Comparison of ENCODE assay signal across 9 mouse cellular contexts in genomic region chr1:134196386-134196785, GRCm38 (mm10). TPM values are rescaled to one million over a fixed set of nuclear protein-coding genes. Genes with fewer than 3 reads are reported as not detected.
DNase-seq lines count a peak whose midpoint lies in the region; ATAC-seq lines count a peak whose summit lies in the region.
"Had no signal": no experiment of that assay in that cellular context is flagged by ENCODE, and none has a peak within 500 bp of the region (broad histone marks: within the 10 kb centered on the region; RNA-seq: fewer than 3 reads in every experiment).

No protein-coding gene starts in this region.

- whole genome bisulfite sequencing in midbrain, embryonic 14.5 days, result 72% methylated on average over 4 of the region's 4 CpGs
- WGBS in midbrain, embryonic 16.5 days, result 72% methylated on average over 4 of the region's 4 CpGs
- 42% methylated on average over 4 of the region's 4 CpGs for WGBS in liver, embryonic 13.5 days (ENCODE audit: insufficient replicate concordance)

- no peaks in the 10 kb centered on the region for H3K36me3 ChIP-seq in midbrain, embryonic 14.5 days (ENCODE audit: control insufficient read depth, insufficient read depth, low read length)
- no peaks in the 10 kb centered on the region for H3K36me3 ChIP-seq in midbrain, embryonic 16.5 days (ENCODE audit: control insufficient read depth, insufficient read depth, low read length)
- H3K36me3 ChIP-seq in liver, embryonic 13.5 days, result no peaks in the 10 kb centered on the region
- H3K36me3 ChIP-seq: embryonic facial prominence, embryonic 12.5 days had no signal

- peak; percentile 28 for DNase-seq in midbrain, embryonic 14.5 days
- DNase-seq in cerebellum, adult 8-10 months, result peak; percentile 72
- DNase-seq in heart, adult 18-20 months, result peak; percentile 83 to 86
- DNase-seq in kidney, postnatal 10 days, result peak; percentile 75
- DNase-seq in liver, embryonic 13.5 days, result peak; percentile 55
- DNase-seq in ovary, postnatal 36 days (ENCODE audit: low spot score), result peak; percentile 74
- peak; percentile 55 for DNase-seq in thymus, postnatal 14 days

- no peaks in the 10 kb centered on the region for H3K9me3 ChIP-seq in midbrain, embryonic 14.5 days (ENCODE audit: control insufficient read depth, low read length)
- H3K9me3 ChIP-seq in midbrain, embryonic 16.5 days (replicated peaks; ENCODE audit: control insufficient read depth, low read length, poor library complexity, severe bottlenecking), result no peaks in the 10 kb centered on the region
- H3K9me3 ChIP-seq in liver, embryonic 13.5 days (replicated peaks), result no peaks in the 10 kb centered on the region
- H3K9me3 ChIP-seq: embryonic facial prominence, embryonic 12.5 days had no signal

- no peaks in the 10 kb centered on the region for H3K4me1 ChIP-seq in midbrain, embryonic 14.5 days (ENCODE audit: control insufficient read depth, insufficient read depth, low read length)
- peaks cover 7% of the 10 kb centered on the region; the same call in 1 of the 2 replicates for H3K4me1 ChIP-seq in midbrain, embryonic 16.5 days (ENCODE audit: control insufficient read depth, insufficient read depth, low read length)
- peaks cover 16% of the 10 kb centered on the region for H3K4me1 ChIP-seq in liver, embryonic 13.5 days (replicated peaks)

- no peak overlapping the region for H3K9ac ChIP-seq in midbrain, embryonic 14.5 days (replicated peaks; ENCODE audit: low read length)
- no peak overlapping the region for H3K9ac ChIP-seq in midbrain, embryonic 16.5 days (ENCODE audit: low read depth, low read length)
- H3K9ac ChIP-seq in liver, embryonic 13.5 days, result no peak overlapping the region
- H3K9ac ChIP-seq: embryonic facial prominence, embryonic 12.5 days had no signal

- no peak for ATAC-seq in midbrain, embryonic 14.5 days (ENCODE audit: low FRiP score, low TSS enrichment)
- no peak for ATAC-seq in midbrain, embryonic 16.5 days
- 0 out of 2 replicates have a peak, but pooled peaks have one; percentile 25 for ATAC-seq in liver, embryonic 13.5 days (ENCODE audit: low read depth)

- H3K4me3 ChIP-seq in midbrain, embryonic 14.5 days (replicated peaks; ENCODE audit: low read depth, low read length), result no peak overlapping the region
- no peak overlapping the region for H3K4me3 ChIP-seq in midbrain, embryonic 16.5 days (ENCODE audit: low read depth, low read length)
- no peak overlapping the region for H3K4me3 ChIP-seq in liver, embryonic 13.5 days (replicated peaks)
- H3K4me3 ChIP-seq: embryonic facial prominence, embryonic 12.5 days had no signal

- no peak overlapping the region for H3K27ac ChIP-seq in midbrain, embryonic 14.5 days (replicated peaks; ENCODE audit: low read depth, low read length)
- no peak overlapping the region for H3K27ac ChIP-seq in midbrain, embryonic 16.5 days (ENCODE audit: low read length)
- no peak overlapping the region for H3K27ac ChIP-seq in liver, embryonic 13.5 days

- H3K27me3 ChIP-seq in midbrain, embryonic 14.5 days (ENCODE audit: control insufficient read depth, insufficient read depth, low read length), result no peaks in the 10 kb centered on the region
- H3K27me3 ChIP-seq in midbrain, embryonic 16.5 days (ENCODE audit: control insufficient read depth, insufficient read depth, low read depth, low read length), result no peaks in the 10 kb centered on the region
- H3K27me3 ChIP-seq in liver, embryonic 13.5 days, result peaks cover 10% of the 10 kb centered on the region; the same call in 1 of the 2 replicates
- H3K27me3 ChIP-seq: embryonic facial prominence, embryonic 12.5 days had no signal

- H3K4me2 ChIP-seq in midbrain, embryonic 14.5 days (ENCODE audit: low read length), result no peak overlapping the region
- H3K4me2 ChIP-seq in midbrain, embryonic 16.5 days (ENCODE audit: low read length), result no peak overlapping the region
- no peak overlapping the region for H3K4me2 ChIP-seq in liver, embryonic 13.5 days
- H3K4me2 ChIP-seq: embryonic facial prominence, embryonic 12.5 days had no signal

RNA-seq across cellular contexts. Expression of gene Mybph, which starts 3.1 kb away (rescaled TPM):
- 0.12 TPM in 1 of 2 replicates, not detected in the other for polyA plus RNA-seq in midbrain, embryonic 14.5 days (2014; fragmentation: Nextera tagmentation; extraction: Ambion mirVana)
- 0.18 TPM in 1 of 2 replicates, not detected in the other for polyA plus RNA-seq in midbrain, embryonic 16.5 days (2015; fragmentation: Nextera tagmentation; extraction: Ambion mirVana)
- not detected for total RNA-seq in heart, adult 18-20 months (2021)
- polyA plus RNA-seq in liver, embryonic 13.5 days (2015; fragmentation: Nextera tagmentation; extraction: Ambion mirVana), result 1.6 and 1.9 TPM in 2 replicates

RNA-seq across cellular contexts. Expression of gene Chil1, which starts 14.4 kb away (rescaled TPM):
- polyA plus RNA-seq in midbrain, embryonic 14.5 days (2014; fragmentation: Nextera tagmentation; extraction: Ambion mirVana), result 3.6 and 3.7 TPM in 2 replicates
- polyA plus RNA-seq in midbrain, embryonic 16.5 days (2015; fragmentation: Nextera tagmentation; extraction: Ambion mirVana), result 2.0 and 3.9 TPM in 2 replicates
- 1 to 10 TPM in 1 of 2 experiments, under 1 TPM in 1; 0.42 to 1.0 TPM for total RNA-seq in heart, adult 18-20 months (2021)
- polyA plus RNA-seq in liver, embryonic 13.5 days (2015; fragmentation: Nextera tagmentation; extraction: Ambion mirVana), result 1.8 and 2.4 TPM in 2 replicates

RNA-seq across cellular contexts. Expression of gene Adora1, which starts 38.8 kb away (rescaled TPM):
- 7.3 and 10.6 TPM in 2 replicates for polyA plus RNA-seq in midbrain, embryonic 14.5 days (2014; fragmentation: Nextera tagmentation; extraction: Ambion mirVana)
- 18.0 and 26.6 TPM in 2 replicates for polyA plus RNA-seq in midbrain, embryonic 16.5 days (2015; fragmentation: Nextera tagmentation; extraction: Ambion mirVana)
- total RNA-seq in heart, adult 18-20 months (2021), result 10 to 100 TPM in 1 of 2 experiments, 1 to 10 TPM in 1; 7.1 to 12.8 TPM
- polyA plus RNA-seq in liver, embryonic 13.5 days (2015; fragmentation: Nextera tagmentation; extraction: Ambion mirVana), result 0.12 and 0.13 TPM in 2 replicates

Comparison
In these comparisons a context has a peak if more than half of its experiments do, and no peak if none do; other contexts are left out.
1. DNase-seq: peak in every context shown above with its lines; median percentile 84 in heart, adult 18-20 months; 75 in kidney, postnatal 10 days; 74 in ovary, postnatal 36 days; 72 in cerebellum, adult 8-10 months; 55 in liver, embryonic 13.5 days; 55 in thymus, postnatal 14 days; 28 in midbrain, embryonic 14.5 days.